In the genomic region with DNA sequence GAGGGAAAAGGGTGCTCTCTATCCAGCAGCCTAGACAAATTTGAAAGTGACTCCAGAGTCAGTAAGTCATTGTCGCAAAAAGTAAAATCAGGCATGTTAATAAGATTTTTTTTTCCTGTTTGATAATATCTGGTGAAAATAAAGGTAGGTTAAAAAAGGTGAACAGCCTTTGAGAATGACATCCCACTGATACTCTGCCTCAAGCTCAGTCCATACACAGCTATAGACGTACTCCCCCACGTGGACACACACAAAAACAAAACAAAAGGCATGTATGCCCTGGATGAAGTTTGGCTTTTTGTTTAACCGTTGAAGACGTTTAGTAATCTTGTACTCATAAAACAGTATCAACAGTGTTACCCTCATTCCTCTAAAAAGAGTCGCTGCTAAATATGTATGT, we compare ENCODE assay signal across 7 mouse cellular contexts. TPM values are rescaled to one million over a fixed set of nuclear protein-coding genes. Genes with fewer than 3 reads are reported as not detected.
DNase-seq lines count a peak whose midpoint lies in the region; ATAC-seq and TF ChIP-seq lines count a peak whose summit lies in the region.

No protein-coding gene starts in this region.

- H3K9ac ChIP-seq in heart, embryonic 14.5 days (ENCODE audit: low read length): peak overlapping the region; percentile 82
- H3K9ac ChIP-seq in limb, embryonic 12.5 days (replicated peaks): no peak overlapping the region

- no peaks in the 10 kb centered on the region for H3K79me2 ChIP-seq in myocyte (ENCODE audit: control insufficient read depth, insufficient read depth)

- DNase-seq in testis, postnatal 14 days (ENCODE audit: low spot score): no peak
- DNase-seq in cerebellum, adult 2 months: peak; percentile 15 to 49
- DNase-seq in frontal cortex, postnatal 25 days (ENCODE audit: low spot score in 2 of 2): no peak

- 16% methylated on average over 6 of the region's 6 CpGs for WGBS in cerebellum, adult 2 months
- 49% methylated on average over 6 of the region's 6 CpGs for WGBS in heart, embryonic 14.5 days
- WGBS in limb, embryonic 12.5 days: 46% methylated on average over 6 of the region's 6 CpGs

- H3K36me3 ChIP-seq in testis, adult 2 months (ENCODE audit: control insufficient read depth, insufficient read depth, low read length): no peaks in the 10 kb centered on the region
- H3K36me3 ChIP-seq in heart, embryonic 14.5 days (ENCODE audit: control insufficient read depth, insufficient read depth, low read length): no peaks in the 10 kb centered on the region
- H3K36me3 ChIP-seq in limb, embryonic 12.5 days: no peaks in the 10 kb centered on the region
- no peaks in the 10 kb centered on the region for H3K36me3 ChIP-seq in myocyte (ENCODE audit: control insufficient read depth, insufficient read depth)

- TF ChIP-seq CTCF in testis, adult 2 months (IDR thresholded peaks at IDR 0.05; ENCODE audit: control insufficient read depth, insufficient read depth, insufficient replicate concordance, low read depth, low read length): no peak
- TF ChIP-seq CTCF in cerebellum, adult 2 months (IDR thresholded peaks at IDR 0.05; ENCODE audit: borderline replicate concordance, insufficient read depth, low read depth, low read length): no peak

- H3K27ac ChIP-seq in testis, adult 2 months (ENCODE audit: control insufficient read depth, insufficient read depth, low read depth, low read length): no peak overlapping the region
- no peak overlapping the region for H3K27ac ChIP-seq in cerebellum, adult 2 months (ENCODE audit: insufficient read depth, low read length)
- H3K27ac ChIP-seq in heart, embryonic 14.5 days (replicated peaks in 1 of 2; ENCODE audit: control insufficient read depth in 1 of 2, insufficient read depth in 1 of 2, low read depth in 2 of 2, low read length in 2 of 2): no peak overlapping the region
- H3K27ac ChIP-seq in limb, embryonic 12.5 days: no peak overlapping the region

- no peak for TF ChIP-seq POLR2A in testis, adult 2 months (IDR thresholded peaks at IDR 0.05; ENCODE audit: control insufficient read depth, low read depth, low read length)
- no peak for TF ChIP-seq POLR2A in cerebellum, adult 2 months (IDR thresholded peaks at IDR 0.05; ENCODE audit: borderline replicate concordance, insufficient read depth, low read length)
- no peak for TF ChIP-seq POLR2A in myocyte (IDR thresholded peaks at IDR 0.05; ENCODE audit: insufficient read length, low read depth)

- no peak for ATAC-seq in heart, embryonic 14.5 days (ENCODE audit: insufficient number of reproducible peaks, insufficient read depth, low FRiP score, low read depth)
- ATAC-seq in limb, embryonic 12.5 days (ENCODE audit: insufficient number of reproducible peaks, insufficient read depth, low FRiP score, low TSS enrichment, low read depth): no peak

- H3K4me2 ChIP-seq in heart, embryonic 14.5 days (ENCODE audit: low read length): peak overlapping the region; percentile 82
- H3K4me2 ChIP-seq in limb, embryonic 12.5 days: peak overlapping the region; percentile 59
- H3K4me2 ChIP-seq in myocyte (ENCODE audit: low read depth): peak overlapping the region; percentile 86

- H3K4me1 ChIP-seq in testis, adult 2 months (ENCODE audit: control insufficient read depth, insufficient read depth, low read length): no peaks in the 10 kb centered on the region; the same call in 1 of the 2 replicates
- peaks cover 4% of the 10 kb centered on the region; the same call in 1 of the 2 replicates for H3K4me1 ChIP-seq in cerebellum, adult 2 months (ENCODE audit: control insufficient read depth, insufficient read depth, low read length)
- H3K4me1 ChIP-seq in heart, embryonic 14.5 days (ENCODE audit: control insufficient read depth in 2 of 2, insufficient read depth in 2 of 2, low read length in 2 of 2): peaks cover 0 to 9% of the 10 kb centered on the region in 2 experiments; a peak in 2 of 4 replicates
- H3K4me1 ChIP-seq in limb, embryonic 12.5 days (replicated peaks): peaks cover 16% of the 10 kb centered on the region

- no peaks in the 10 kb centered on the region for H3K27me3 ChIP-seq in testis, adult 2 months (ENCODE audit: control insufficient read depth, insufficient read depth, low read length)
- H3K27me3 ChIP-seq in cerebellum, adult 2 months (ENCODE audit: control insufficient read depth, insufficient read depth, low read length): no peaks in the 10 kb centered on the region
- no peaks in the 10 kb centered on the region for H3K27me3 ChIP-seq in heart, embryonic 14.5 days (ENCODE audit: control insufficient read depth, insufficient read depth, low read length)
- H3K27me3 ChIP-seq in limb, embryonic 12.5 days: no peaks in the 10 kb centered on the region
- no peaks in the 10 kb centered on the region for H3K27me3 ChIP-seq in myocyte (ENCODE audit: control insufficient read depth, insufficient read depth, insufficient read length)

- H3ac ChIP-seq in myocyte (ENCODE audit: control insufficient read depth, insufficient read length): no peak overlapping the region

- H3K4me3 ChIP-seq in testis, adult 2 months (ENCODE audit: control insufficient read depth, low read depth, low read length): peak overlapping the region; percentile 55; the same call in 1 of the 2 replicates
- no peak overlapping the region for H3K4me3 ChIP-seq in cerebellum, adult 2 months (replicated peaks; ENCODE audit: insufficient read depth, low read depth, low read length)
- peak overlapping the region in 1 of 2 experiments; percentile 77; a peak in 2 of 4 replicates for H3K4me3 ChIP-seq in heart, embryonic 14.5 days (ENCODE audit: control insufficient read depth in 1 of 2, insufficient read depth in 1 of 2, low read depth in 1 of 2, low read length in 2 of 2)
- no peak overlapping the region for H3K4me3 ChIP-seq in limb, embryonic 12.5 days (replicated peaks)
- peak overlapping the region; percentile 57 for H3K4me3 ChIP-seq in myocyte

- no peaks in the 10 kb centered on the region for H3K9me3 ChIP-seq in heart, embryonic 14.5 days (ENCODE audit: control insufficient read depth, low read length)
- no peaks in the 10 kb centered on the region for H3K9me3 ChIP-seq in limb, embryonic 12.5 days

TF ChIP-seq in myocyte, 11 proteins besides CTCF, POLR2A, EP300 and RAD21:
- no peak for TF ChIP-seq POLR2AphosphoS2 (IDR thresholded peaks at IDR 0.05; ENCODE audit: insufficient read length, low read depth)
- TF ChIP-seq SRF (IDR thresholded peaks at IDR 0.05; ENCODE audit: control insufficient read depth, insufficient read length, low read depth): no peak
- TF ChIP-seq MYOD1 (IDR thresholded peaks at IDR 0.05; ENCODE audit: control insufficient read depth in 1 of 3, insufficient read length in 2 of 3, low read depth in 2 of 3): no peak
- no peak for TF ChIP-seq USF1 (IDR thresholded peaks at IDR 0.05; ENCODE audit: low read depth)
- TF ChIP-seq CEBPB (IDR thresholded peaks at IDR 0.05; ENCODE audit: insufficient read depth, poor library complexity, severe bottlenecking): no peak
- no peak for TF ChIP-seq REST (IDR thresholded peaks at IDR 0.05; ENCODE audit: insufficient read depth, insufficient read length)
- TF ChIP-seq MAX (IDR thresholded peaks at IDR 0.05; ENCODE audit: low read depth): no peak
- no peak for TF ChIP-seq MYOG (IDR thresholded peaks at IDR 0.05; ENCODE audit: control insufficient read depth in 1 of 3, insufficient read depth in 1 of 3, insufficient read length in 2 of 3, low read depth in 2 of 3)
- TF ChIP-seq TCF3 (IDR thresholded peaks at IDR 0.05; ENCODE audit: insufficient read length, low read depth): no peak
- TF ChIP-seq E2F4 (IDR thresholded peaks at IDR 0.05; ENCODE audit: insufficient read depth): no peak
- TF ChIP-seq TCF12 (IDR thresholded peaks at IDR 0.05; ENCODE audit: insufficient read depth, poor library complexity, severe bottlenecking): no peak

RNA-seq across cellular contexts. Expression of gene D3Ertd751e, which starts 1.0 kb away (rescaled TPM):
- 2.9 TPM in 2 replicates for polyA plus RNA-seq in testis, adult 2 months (2012; rRNA removed)
- 11.4 and 11.9 TPM in 2 replicates for polyA plus RNA-seq in cerebellum, adult 2 months (2012; rRNA removed)
- 17.2 and 18.3 TPM in 2 replicates for polyA plus RNA-seq in heart, embryonic 14.5 days (2014; fragmentation: Nextera tagmentation; extraction: Ambion mirVana)
- 19.3 and 20.8 TPM in 2 replicates for polyA plus RNA-seq in limb, embryonic 12.5 days (2016; fragmentation: Nextera tagmentation; extraction: Ambion mirVana)
- polyA plus RNA-seq in myocyte (2012; fragmentation: generic; extraction: Trizol): 0.58 TPM

RNA-seq across cellular contexts. Expression of gene Sclt1, which starts 1.1 kb away (rescaled TPM):
- 50.1 and 57.8 TPM in 2 replicates for polyA plus RNA-seq in testis, adult 2 months (2012; rRNA removed)
- 12.9 TPM in 2 replicates for polyA plus RNA-seq in cerebellum, adult 2 months (2012; rRNA removed)
- polyA plus RNA-seq in heart, embryonic 14.5 days (2014; fragmentation: Nextera tagmentation; extraction: Ambion mirVana): 11.4 and 12.5 TPM in 2 replicates
- 30.1 and 33.4 TPM in 2 replicates for polyA plus RNA-seq in limb, embryonic 12.5 days (2016; fragmentation: Nextera tagmentation; extraction: Ambion mirVana)
- 1.6 TPM for polyA plus RNA-seq in myocyte (2012; fragmentation: generic; extraction: Trizol)

Comparison
In these comparisons a context has a peak if more than half of its experiments do, and no peak if none do; other contexts are left out.
1. H3K4me3 ChIP-seq: peak in testis, adult 2 months (single experiment) and myocyte (single experiment); none in cerebellum, adult 2 months (single experiment) and limb, embryonic 12.5 days (single experiment).
2. DNase-seq: peak in cerebellum, adult 2 months (2 of 2); none in testis, postnatal 14 days (single experiment) and frontal cortex, postnatal 25 days (0 of 2).
3. Peak in every context shown above with its lines, with median percentiles within 50 percentile points of each other: H3K4me2 ChIP-seq.